Mouse (Mus musculus) adrenal gland, postnatal 36 days (tissue): ENCODE measurements around the gene Akr1c13. TPM values are rescaled to one million over a fixed set of nuclear protein-coding genes. Genes with fewer than 3 reads are reported as not detected.
"Not testable (repeated sequence)": the region's sequence is repeated elsewhere in the genome, so short reads cannot be mapped to it uniquely, and the experiment has no call there.

ENCODE experiments used
- DNase-seq, 2 experiments: peaks; one replicate each; pipeline ENCODE4 v3.0.0; 2021; ENCODE audit warnings: mixed read lengths in 1 of 2
- long read RNA-seq, 2 experiments: library from polyadenylated mRNA; stranded (forward); transcript quantifications; one replicate each; pipeline ENCODE4 v2.0.0; 2021; ENCODE audit warnings: borderline sequencing depth in 2 of 2
- total RNA-seq, 2 experiments: library from RNA; stranded (reverse); gene quantifications; 2 replicates each; pipeline ENCODE4 v1.2.3; 2021

Akr1c13 gene
- 10 to 100 TPM in 1 of 2 experiments, 1 to 10 TPM in 1; 8.8 to 40.6 TPM for total RNA-seq
- long read RNA-seq, experiment 1, transcript Akr1c13-201 (9 exons, 1,262 nt), result major isoform, 24 of 50 reads
- long read RNA-seq, experiment 1, partial matches to known transcripts, result 15 of 50 reads
- long read RNA-seq, experiment 1, other reads (novel, unspliced or antisense), result 11 of 50 reads
- long read RNA-seq, experiment 2, partial matches to known transcripts, result 1 of 3 reads
- long read RNA-seq, experiment 2, other reads (novel, unspliced or antisense), result 0 of 3 reads

DNA sequence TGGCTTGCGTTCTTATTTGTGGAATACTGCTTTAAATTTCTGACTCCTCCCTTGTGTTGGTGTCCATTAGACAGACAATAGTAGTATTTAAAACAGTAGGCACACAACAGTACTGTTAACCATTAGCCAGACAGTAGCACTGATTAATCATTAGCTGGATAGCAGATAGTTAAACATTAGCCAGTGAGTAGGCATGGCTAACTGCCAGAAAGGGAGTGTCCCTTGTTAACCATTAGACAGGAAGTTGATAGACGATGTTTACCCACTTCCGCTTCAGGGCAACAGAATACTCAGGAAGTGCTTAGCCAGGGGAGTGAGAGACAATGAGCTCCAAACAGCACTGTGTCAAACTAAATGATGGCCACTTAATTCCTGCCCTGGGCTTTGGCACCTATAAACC is at the start of gene Akr1c13:
Gene Akr1c13, plus strand, starts transcription at position 247 of the 400 bp plus-strand sequence.
- DNase-seq, result peak in 1 of 2 experiments; percentile 14

DNA sequence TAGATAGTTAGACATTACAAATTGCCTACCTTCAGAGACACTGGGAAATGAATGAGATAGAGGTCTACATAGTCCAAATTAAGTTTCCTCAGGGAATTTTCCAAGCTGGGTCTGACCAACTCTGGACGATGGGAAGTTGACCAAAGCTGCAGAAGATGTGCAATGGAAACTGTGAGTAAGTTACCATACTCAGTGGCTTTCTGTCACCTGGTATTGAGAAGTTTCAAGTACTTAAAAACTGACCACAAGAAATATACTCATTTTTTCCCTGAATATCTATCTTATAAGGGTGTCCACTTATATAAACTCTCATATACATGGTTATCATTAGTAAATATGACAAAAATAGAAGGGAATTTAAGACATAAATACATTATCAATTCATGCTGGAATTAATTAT is 46.7 kb upstream of the Akr1c13 start:
- DNase-seq, result no peak

DNA sequence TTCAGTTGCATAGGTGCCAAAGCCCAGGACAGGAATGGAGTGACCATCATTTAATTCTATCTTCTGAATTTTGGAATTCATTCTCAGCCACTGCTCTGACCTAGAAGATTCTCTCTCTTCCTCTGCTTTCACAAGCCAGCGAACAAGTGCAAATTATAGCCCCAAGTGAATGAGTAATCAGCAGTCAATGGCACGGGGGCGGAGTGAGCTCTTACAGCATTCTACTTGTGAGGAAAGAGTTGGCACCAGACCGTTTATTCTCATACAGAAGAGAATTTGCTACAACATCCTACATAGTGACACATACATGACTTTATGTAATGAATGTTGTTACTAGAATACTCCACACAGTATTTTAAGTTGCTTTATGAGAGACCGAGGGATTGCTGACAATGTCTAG is 40.4 kb upstream of the Akr1c13 start, which contains the start of gene Akr1c18:
Gene Akr1c18, minus strand, starts transcription at position 137 of the 400 bp plus-strand sequence.
- peak; percentile 2 to 59 for DNase-seq

DNA sequence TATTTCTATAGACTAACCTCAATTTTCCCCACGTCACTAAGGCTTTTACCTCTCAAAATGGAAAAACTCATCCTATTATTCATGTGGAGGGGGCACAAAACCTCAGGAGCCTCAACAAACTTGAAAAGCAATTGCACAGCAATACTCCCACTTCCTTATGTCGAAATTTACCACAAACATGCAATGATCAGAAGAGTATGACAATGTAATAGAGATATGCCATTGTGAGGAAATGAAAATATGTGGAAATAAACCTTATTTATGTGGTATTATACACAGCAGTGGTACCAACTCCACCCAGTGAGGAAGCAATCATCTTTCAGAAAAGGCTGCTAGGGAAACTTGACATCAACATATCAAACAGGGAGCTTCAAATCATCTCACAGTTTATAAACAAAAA is 38.0 kb upstream of the Akr1c13 start:
- DNase-seq, result no peak

DNA sequence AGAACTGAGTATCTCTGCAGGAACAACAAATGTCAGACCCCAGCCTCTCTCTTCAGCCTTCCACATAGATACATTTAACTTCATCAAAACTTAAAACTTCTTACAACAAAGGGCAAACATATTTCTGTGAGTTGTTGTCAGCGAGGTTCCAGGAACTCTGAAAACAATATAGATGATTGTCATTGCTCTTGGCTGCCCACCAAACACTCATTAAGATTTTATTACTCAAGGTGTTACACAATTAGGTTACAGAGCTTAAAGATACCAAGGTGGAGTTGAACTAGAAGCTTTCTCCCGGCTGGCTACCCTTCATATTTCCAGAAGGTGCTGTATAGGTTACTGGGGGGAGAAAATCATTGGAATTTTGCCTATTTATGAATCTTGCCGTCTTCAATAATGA is 37.4 kb upstream of the Akr1c13 start:
- no peak for DNase-seq

DNA sequence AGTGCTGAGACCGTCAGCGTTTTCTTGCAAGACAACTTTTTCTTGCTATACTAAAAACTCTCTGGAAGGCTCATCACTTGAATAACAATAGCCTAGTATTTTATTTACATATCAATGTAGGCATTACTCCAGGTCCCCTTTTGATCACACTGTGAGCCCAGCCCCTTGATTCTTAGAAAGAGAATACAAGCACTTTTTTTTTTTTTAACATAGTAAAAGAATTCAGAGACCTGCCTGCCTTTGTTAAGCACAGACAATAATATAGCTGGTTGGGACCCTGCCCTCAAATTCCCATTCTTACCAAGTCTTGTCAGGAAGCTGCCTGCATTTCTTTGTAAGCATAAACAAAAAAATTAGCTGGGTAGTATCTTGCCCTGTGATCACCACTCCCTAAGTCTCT is 35.7 kb upstream of the Akr1c13 start:
- no peak for DNase-seq

DNA sequence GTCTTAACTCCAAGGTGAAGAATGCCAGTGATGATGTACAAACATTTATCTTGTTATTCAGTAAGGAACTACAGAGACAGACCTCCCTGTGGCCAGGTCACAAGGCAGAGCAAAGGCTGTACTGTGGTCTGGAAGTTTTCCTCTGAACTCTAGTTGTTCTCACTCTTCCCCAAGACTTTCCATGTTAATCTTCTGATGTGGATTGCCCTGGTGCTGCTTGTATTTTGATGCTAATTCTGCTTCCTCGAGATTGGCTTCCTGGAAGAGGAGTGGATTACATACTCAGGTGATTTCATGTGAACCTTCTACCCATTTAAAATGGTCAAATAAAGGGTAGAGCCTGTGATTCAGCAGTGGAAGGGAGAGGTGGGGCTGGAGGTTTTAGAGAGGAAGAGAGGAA is 22.9 kb upstream of the Akr1c13 start:
- DNase-seq, result no peak

DNA sequence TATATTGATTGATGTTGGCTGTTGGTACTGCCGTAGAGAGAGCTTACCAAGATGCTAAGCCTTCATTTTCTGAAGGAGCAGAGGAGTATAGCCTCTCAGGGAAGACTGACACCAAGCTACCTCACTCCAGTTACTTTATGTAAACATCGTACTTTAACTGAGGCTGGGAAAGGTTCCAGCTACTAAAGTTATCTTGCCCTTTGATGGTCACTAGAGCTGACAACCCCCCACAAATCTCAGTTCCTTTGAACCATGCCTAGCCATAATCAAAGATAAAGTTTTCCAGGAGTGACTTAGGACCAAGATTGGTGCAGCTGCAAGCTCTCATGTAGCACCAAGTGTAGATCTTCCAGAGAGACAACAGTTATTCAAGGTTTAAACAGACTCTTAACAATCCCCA is 18.0 kb upstream of the Akr1c13 start:
- no peak for DNase-seq

DNA sequence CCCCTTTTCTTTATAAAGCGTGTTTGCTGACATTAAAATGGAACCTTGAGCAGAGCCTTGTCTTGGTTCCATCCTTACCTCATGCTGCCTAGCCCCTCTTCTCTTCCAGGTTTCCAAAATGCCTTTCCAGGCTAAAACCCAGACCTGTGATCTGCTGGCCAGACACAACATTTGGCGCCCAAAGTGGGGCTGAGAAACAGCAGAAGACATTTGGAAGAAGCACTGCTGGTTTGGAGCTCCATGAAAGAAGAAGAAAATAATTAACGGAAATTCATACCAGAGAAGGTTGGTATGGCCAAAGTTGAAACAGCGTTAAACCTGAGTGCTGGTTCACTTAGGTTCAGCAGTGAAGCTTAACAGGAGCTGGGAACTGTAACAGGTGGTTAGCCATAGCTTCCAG is 9.6 kb upstream of the Akr1c13 start:
- not testable (repeated sequence) for DNase-seq

DNA sequence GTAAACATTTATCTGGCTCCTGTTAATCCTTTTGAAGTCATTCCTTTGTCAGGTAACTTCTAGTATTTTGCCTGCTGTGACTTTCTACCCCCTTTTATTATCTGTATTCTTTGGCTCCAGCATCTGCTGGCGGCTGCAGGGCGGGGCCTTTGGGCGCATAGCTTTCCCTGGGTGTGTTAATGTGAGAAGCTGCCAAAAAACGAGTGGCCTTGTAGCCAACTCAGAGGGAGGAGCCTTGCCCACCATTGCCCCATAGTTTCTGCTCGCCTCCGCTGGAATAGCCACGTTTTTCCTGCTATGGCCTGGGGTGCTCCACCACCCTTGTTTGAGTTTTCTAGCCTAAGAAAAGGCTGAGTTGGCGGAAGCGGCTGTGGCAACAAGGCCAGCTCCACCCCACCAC is 7.8 kb upstream of the Akr1c13 start:
- DNase-seq, result no peak

DNA sequence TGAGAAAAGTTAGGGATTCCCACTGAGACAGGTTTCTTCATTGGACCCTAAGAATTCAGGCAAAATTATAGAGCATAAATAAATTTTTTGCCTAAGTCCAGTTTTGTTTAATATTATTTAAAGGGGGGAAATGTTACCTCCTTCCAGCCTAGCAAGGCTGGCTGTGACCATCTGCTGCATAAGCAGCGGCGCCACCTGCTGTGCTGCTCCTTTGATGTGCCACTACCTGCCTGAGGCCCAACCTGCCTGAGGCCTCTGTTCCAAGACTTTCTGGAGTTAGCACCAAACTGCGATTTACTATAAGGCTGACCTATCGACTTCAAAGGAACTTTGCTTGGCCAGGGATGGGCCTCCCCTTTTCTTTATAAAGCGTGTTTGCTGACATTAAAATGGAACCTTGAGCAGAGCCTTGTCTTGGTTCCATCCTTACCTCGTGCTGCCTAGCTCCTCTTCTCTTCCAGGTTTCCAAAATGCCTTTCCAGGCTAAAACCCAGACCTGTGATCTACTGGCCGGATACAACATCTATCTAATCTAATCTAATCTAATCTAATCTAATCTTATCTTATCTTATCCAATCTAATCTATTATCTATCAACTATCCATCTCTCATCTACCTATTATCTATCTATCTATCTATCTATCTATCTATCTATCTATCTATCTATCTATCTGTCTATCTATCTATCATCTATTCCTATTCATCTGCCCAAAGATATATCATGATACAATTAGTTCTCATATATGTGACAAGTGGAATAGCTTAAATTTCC is 4.1 kb upstream of the Akr1c13 start:
- peak; percentile 25 to 39 for DNase-seq

DNA sequence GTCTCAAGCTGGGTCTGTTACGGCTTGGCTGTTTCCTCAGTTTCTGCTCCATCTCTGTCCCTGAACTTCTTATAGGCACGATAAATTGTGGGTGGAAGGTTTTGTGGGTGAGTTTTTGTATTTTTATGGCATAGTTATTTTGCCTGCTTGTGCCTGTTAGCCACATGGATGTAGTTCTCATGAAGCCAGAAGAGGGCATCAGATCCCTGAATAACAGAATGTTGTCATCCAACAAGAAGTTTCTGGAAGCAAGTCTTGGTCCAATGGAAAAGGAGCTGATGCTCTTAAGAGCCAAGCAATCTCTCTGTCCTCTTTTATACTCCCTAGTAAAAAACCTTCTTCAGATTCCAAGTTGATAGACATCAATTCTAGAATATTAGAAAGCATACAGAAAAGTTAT is 2.8 kb upstream of the Akr1c13 start:
- peak in 1 of 2 experiments; percentile 15 for DNase-seq

DNA sequence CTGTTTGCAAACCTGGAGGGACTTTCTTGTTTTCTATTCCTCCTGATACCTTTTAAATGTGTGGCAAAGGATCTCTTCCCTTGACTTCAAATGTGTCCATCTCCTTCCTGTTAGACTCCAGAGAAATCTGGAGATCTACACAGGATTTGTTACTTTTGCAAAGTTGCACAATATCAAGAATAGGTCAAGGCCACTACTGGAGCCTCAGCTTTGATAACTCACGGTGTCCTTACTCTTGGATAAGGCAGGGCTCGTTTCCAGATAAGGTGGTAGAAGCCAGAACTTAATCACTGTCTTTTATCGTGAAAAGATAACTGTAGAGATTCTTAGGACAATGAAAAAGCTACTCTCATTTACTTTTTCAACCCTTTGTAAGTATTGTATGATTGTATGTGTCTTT is 1.6 kb downstream of the Akr1c13 start:
- no peak for DNase-seq

DNA sequence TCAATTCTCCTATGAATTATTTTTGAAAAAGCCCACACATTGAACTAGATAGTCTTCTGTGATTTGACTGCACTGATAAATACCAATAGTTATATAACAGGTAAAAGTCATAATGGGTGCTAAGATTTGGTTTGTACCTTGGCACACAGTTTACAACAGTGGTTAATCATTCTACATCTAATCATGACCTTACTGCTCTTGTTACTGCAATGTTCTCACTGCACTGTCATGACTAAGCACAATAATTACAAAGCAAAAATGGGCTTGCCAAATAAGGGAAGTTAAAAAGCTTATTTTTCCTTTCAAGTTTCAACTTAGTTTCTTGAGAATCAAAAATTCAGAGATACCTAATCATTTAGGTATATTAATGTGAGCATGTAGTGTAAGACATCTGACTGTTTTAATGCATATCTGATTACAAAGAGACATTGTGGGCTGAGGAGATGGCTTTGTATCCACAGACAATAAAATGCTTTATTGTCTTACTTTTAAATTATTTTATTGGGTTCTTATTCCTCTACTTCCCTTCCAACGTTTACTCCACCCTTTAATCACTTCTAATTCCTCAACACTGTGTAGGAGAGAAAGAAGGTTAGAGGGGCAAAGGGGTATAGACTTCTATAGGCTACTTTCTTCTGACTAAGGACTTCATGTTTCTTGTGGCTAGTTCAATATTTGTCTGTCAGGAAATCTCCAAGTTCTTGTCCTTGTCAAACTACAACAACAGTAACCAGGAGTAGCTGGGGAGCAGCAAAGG is 15.4 kb downstream of the Akr1c13 start:
- no peak for DNase-seq

DNA sequence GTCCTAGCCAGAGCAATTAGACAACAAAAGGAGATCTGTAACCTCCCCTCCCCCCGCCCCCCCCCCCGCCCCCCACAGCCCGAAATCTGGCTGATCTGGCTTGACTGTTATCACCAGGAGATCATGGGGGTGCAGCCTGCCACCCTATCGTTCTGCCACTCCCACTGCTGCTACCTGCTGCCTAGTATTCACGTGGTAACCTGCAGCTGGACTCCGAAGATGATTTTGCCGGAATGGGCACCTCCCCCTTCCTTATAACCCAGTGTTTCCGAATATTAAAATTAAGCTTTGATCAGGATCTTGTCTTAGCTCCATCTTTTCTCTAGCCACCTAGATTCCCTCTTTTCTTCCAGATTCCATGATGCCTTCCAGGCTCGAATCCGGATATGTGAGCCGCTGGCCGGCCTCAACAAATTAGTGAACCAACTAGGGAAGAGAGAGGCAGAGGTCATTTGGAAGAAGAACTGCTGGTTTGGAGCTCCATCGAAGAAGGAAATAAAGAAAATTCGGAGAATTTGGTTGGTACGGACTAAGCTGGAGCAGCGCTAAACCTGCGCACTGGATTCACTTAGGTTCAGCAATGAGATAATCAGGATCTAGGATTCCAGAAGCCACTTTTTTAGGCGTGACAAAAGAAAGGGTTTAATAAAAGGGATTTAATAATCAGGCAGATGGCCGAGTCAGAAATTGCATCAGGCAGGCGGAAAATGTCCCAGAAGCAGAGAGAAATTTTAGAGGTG is 20.8 kb downstream of the Akr1c13 start:
- DNase-seq, result no peak

DNA sequence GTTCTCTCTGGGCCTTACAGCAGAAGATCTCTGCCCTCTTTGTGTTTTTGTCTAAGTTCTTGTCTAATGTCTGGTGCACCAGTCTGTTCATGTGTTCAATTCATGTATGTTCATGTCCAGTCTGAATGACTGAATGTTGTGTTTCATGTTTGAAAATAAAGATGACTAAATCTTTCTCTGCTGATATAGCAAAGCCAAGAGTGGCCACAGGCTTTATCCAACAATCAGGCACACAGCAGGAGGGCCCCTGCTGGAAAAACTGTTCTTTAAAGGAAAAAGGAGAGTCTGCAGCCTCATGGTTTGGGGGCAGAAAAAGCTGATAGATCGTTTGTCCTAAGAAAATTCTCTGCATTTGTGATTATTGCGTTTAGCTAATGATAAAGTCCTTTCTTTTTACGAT is 21.4 kb downstream of the Akr1c13 start:
- DNase-seq, result no peak

DNA sequence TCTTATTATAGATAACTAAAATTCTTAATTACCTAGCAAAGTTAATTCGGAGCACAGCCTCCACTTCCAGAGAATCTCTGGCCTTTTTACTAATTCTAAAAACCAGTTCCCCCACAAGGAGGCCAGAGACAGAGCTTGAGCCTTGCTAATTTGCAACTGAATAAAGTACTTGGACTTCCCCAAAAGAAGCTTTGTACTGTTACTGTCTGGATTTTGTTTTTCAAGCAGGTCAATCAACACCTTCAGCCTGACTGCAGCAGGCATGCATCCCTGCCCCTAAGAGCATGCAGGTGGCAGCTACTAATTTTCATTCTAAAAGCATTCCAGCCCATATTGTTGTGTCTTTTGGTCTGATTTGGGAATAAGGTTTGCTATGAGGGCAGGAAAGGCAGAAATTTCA is 24.5 kb downstream of the Akr1c13 start:
- DNase-seq, result not testable (repeated sequence)

DNA sequence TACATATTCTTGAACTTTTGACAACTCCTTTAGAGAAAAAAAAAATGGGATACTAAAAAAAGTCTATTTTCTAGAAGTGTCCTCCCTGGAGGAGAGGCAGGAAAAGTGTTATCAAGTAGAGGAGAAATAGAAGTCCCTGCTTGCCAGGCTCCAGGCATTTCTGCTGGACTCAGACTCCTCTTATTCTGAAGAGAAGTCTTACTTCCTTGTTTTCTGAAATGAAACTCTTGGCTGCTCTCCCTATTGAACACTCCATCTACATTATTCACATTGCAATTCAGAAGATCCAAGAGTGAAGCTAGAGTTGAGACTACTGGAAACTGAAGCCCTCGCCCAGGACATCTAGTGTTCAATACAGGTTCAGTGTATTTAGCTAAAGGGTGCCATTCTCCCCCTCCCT is 37.5 kb downstream of the Akr1c13 start, which contains the start of gene Akr1c19:
Gene Akr1c19, plus strand, starts transcription at position 260 of the 400 bp plus-strand sequence.
- no peak for DNase-seq

DNA sequence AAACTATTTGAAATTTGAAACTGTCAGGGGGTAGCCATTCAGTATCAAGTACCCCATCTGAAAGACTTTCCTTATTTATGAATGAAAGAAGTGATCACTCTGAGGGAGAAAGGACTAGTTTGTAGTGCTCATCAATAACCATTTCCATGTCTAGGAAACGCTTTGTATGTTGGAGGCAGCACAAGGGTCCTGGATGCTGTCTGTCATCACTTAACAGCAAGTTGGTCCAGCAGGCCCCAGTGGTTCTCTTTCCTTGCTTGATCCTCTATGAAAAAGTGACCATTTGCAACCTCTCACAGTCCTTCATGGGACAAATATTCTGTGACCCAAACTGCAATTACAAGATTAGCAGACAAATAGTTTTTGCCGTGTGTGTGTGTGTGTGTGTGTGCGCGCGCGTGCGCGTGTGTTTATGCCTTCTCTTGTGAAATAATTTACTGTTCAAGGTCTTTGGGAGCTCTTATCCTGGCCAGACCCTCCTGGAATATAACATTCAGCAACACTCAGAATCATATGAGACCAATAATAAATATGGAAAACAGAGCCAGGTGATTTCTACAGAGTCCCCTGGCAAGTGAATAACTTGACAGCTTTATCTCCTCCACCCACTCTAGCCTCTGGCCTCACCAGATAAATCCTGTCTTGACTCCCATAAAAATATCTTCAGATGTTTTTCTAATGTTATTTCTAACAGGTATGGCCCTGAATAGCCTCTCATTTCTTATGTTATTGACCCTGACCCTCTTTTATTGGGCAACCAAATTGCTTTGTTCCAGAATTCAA is 40.1 kb downstream of the Akr1c13 start:
- no peak for DNase-seq

DNA sequence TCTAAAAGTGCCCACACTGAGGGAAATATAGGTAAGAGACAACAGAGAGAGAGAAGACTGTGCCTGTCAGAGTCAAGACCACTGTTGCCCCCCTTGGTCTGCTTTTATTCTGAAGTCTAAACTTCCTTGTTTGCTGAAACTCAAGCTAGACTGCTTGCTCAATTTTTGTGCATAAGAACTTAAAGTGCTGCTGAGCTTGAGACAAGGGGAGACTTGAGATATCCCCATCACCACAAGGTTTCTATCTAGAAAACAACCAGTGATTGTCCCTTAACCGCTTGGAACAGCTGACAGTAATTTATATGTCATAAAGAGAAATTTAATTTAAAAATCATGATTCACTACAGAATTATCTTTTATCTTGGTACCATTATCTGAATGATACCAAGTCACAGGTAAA is 42.2 kb downstream of the Akr1c13 start:
- no peak for DNase-seq

DNA sequence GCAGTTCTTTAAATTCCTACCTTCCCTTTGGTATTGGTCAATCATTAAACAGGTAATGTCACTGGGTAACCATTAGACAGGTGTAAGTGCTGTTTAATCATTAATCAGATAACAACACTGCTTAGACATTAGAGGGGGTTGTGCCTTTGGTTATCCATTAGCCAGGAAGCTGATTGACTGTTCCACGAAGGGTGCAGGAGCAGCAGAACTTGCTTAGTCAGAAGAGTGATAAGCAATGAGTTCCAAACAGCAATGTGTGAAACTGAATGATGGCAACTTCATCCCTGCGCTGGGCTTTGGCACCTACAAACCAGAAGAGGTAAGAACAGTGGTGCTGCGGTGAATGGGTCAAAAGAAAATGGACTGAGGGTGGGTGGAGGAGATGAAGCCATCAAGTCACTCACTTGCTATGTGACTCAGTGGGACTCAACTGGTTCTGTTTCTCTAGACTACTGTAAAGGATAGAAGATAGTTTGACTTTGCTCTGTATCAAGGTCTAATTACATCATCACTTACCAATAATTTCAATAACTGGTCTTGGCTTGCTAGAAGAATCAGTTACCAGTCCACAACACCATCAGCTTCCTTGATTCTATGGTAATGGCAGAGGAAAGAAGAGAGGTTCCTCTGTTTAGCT is 42.7 kb downstream of the Akr1c13 start:
- DNase-seq, result no peak
